Mouse (Mus musculus) liver, adult 2 months (tissue): ENCODE data around the gene Gal3st3.

Experiments
- CTCF ChIP-seq: fragments of 200-500 bp; IDR thresholded peaks from 2 replicates; pipeline ENCODE4 v1.5.1; 2011; ENCODE audit warnings: low read depth, low read length, control low read depth
- POLR2A ChIP-seq: fragments of 200-500 bp; IDR thresholded peaks from 2 replicates; pipeline ENCODE4 v1.6.1; 2011; ENCODE audit warnings: low read length, control low read depth; ENCODE audit not compliant: insufficient read depth; ENCODE audit errors: extremely low read depth

DNA sequence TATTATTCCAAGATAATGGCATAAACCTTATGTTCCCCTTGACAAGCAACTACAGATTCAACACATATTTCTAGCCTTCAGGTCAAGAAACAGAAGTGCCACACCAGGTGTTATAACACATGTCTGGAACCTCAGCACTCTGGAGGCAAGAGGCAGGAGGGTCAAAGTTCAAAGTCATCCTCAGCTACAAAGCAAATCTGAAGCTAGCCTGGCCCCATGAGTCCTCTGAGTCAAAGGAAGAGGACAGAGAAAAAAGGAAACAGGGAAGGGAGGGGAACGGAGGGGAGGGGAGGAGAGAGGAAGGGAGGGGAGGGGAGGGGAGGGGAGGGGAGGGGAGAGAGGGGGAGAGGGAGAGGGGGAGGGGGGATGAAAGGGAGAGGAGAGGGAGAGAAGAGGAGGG lies 57.9 kb downstream of the Gal3st3 start:
- TF ChIP-seq POLR2A (no peak), CTCF (no peak)
